Mouse (Mus musculus) liver, embryonic 13.5 days (tissue): ENCODE data around the gene Tas1r1. TPM values are rescaled to one million over a fixed set of nuclear protein-coding genes. Genes with fewer than 3 reads are reported as not detected.

Experiments
- ATAC-seq: fragments of 200-750 bp; cut with Nextera tagmentation; 2 replicates; pipeline ENCODE4 v1.8.0; 2017; ENCODE audit warnings: low read depth, mild to moderate bottlenecking, moderate number of reproducible peaks, moderate library complexity
- DNase-seq: peaks from one replicate; pipeline ENCODE4 v3.0.0; 2022
- H3K27ac ChIP-seq: fragments of 300-500 bp; sonication (generic); 2 replicates; pipeline ENCODE4 v1.5.1; 2015; ENCODE audit warnings: moderate library complexity, mild to moderate bottlenecking, inconsistent platforms
- H3K27me3 ChIP-seq: fragments of 300-500 bp; sonication (generic); 2 replicates; pipeline ENCODE4 v1.6.1; 2015; ENCODE audit warnings: mild to moderate bottlenecking, inconsistent platforms
- H3K36me3 ChIP-seq: fragments of 300-500 bp; sonication (generic); 2 replicates; pipeline ENCODE4 v1.6.1; 2015; ENCODE audit warnings: mild to moderate bottlenecking, inconsistent platforms
- H3K4me1 ChIP-seq: fragments of 300-500 bp; sonication (generic); replicated peaks from 2 replicates; pipeline ENCODE4 v1.6.1; 2015; ENCODE audit warnings: inconsistent platforms
- H3K4me2 ChIP-seq: fragments of 300-500 bp; sonication (generic); 2 replicates; pipeline ENCODE4 v1.6.1; 2015; ENCODE audit warnings: inconsistent platforms, mild to moderate bottlenecking, moderate library complexity
- H3K4me3 ChIP-seq: fragments of 300-500 bp; sonication (generic); replicated peaks from 2 replicates; pipeline ENCODE4 v1.5.1; 2015; ENCODE audit warnings: mild to moderate bottlenecking, inconsistent platforms
- H3K9ac ChIP-seq: fragments of 300-500 bp; sonication (generic); 2 replicates; pipeline ENCODE4 v1.6.1; 2015; ENCODE audit warnings: mild to moderate bottlenecking, inconsistent platforms
- H3K9me3 ChIP-seq: fragments of 300-500 bp; sonication (generic); replicated peaks from 2 replicates; pipeline ENCODE4 v1.6.1; 2016; ENCODE audit warnings: inconsistent platforms
- WGBS: fragments of 180-500 bp; shearing (Covaris S2); methylation state at CpG from one replicate; pipeline ENCODE4 v1.1.7; 2015; ENCODE audit not compliant: insufficient replicate concordance; 5-methylcytosine and 5-hydroxymethylcytosine counted together
- polyA plus RNA-seq: library from polyadenylated mRNA; unstranded; fragments of >200 nt; fragmentation: Nextera tagmentation; extraction: Ambion mirVana; gene quantifications from 2 replicates; pipeline ENCODE4 v1.2.1, GENCODE M21; 2015

Gene Tas1r1
- polyA plus RNA-seq, 1 experiment from 2014 or later: 0.07 TPM

DNA sequence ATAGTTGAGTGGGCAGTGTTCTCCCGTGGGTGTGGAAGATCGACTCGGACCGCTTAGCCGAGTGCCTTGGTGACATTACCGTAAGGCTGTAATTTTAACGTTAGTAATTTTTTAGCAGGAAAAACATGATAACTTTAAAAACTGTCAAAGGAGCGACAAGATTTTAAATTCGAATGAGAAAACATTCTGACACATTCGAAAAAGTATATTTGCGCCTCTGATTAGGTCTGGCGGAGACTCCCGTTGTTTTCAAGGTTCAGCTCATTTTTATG, 41.5 kb downstream of the Tas1r1 start:
- Histone ChIP-seq H3K27ac (peak overlapping the region; percentile 94), H3K4me1 (peaks cover 44% of the 10 kb centered on the region), H3K4me3 (peak overlapping the region; percentile 97), H3K9me3 (no peaks in the 10 kb centered on the region), H3K4me2 (peak overlapping the region; percentile 73), H3K36me3 (peaks cover 9% of the 10 kb centered on the region), H3K9ac (peak overlapping the region; percentile 92), H3K27me3 (peaks cover 34% of the 10 kb centered on the region)
- ATAC-seq (no peak), DNase-seq (no peak)
- WGBS: 2% methylated on average over 13 of the region's 13 CpGs

DNA sequence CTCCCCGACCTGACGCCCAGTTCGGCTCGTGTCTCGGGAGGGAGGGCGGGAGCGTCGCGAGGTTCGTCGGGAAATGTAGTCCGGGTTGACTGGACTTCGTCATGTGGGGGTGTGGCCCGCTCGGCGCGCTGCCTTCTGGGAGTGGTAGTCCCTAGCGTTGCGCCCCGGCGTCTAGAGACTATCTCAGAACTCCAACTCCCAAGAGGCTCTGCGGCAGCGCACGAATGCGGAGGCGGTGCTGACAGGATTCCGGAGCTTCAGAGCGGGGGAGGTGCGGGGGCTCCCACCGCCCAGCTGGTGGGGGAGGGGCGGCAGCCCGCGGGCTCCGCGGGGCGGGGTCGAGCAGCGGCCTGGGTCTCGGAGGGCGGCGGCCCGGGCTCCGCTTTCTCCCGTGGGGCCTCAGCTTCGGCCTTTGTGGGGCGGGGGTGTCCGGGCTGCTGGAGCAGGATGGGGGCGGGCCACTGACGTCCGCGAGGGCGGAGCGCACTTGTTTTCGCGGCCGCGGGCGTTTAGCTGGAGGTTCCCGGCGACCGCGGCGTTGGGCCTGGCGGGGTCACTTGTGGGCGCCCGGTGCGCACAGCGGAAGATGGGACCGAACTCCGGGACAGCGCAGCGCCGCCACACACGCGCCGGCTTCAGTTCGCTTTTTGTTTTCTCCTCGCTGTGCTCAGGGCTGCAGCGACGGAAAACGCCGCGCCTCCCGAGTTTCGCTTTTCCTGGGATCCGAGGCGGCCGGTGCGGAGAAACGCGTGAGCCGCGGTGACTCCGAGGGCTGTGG, 42.0 kb downstream of the Tas1r1 start, which contains the start of gene Phf13:
TSS of gene Phf13 (minus strand) at position 86 of the 778 bp plus-strand sequence.
- WGBS: under 1% methylated on average over 87 of the region's 94 CpGs
- peak; percentile 98 for DNase-seq
- peak; percentile 94 for ATAC-seq
- Histone ChIP-seq H3K4me3 (peak within 1 kb of the TSS; percentile 97), H3K9me3 (no peaks in the 10 kb centered on the region), H3K9ac (peak within 1 kb of the TSS; percentile 94), H3K4me2 (peak within 1 kb of the TSS; percentile 100), H3K36me3 (peaks cover 14% of the 10 kb centered on the region), H3K4me1 (peaks cover 44% of the 10 kb centered on the region), H3K27me3 (peaks cover 39% of the 10 kb centered on the region), H3K27ac (peak within 1 kb of the TSS; percentile 94)

DNA sequence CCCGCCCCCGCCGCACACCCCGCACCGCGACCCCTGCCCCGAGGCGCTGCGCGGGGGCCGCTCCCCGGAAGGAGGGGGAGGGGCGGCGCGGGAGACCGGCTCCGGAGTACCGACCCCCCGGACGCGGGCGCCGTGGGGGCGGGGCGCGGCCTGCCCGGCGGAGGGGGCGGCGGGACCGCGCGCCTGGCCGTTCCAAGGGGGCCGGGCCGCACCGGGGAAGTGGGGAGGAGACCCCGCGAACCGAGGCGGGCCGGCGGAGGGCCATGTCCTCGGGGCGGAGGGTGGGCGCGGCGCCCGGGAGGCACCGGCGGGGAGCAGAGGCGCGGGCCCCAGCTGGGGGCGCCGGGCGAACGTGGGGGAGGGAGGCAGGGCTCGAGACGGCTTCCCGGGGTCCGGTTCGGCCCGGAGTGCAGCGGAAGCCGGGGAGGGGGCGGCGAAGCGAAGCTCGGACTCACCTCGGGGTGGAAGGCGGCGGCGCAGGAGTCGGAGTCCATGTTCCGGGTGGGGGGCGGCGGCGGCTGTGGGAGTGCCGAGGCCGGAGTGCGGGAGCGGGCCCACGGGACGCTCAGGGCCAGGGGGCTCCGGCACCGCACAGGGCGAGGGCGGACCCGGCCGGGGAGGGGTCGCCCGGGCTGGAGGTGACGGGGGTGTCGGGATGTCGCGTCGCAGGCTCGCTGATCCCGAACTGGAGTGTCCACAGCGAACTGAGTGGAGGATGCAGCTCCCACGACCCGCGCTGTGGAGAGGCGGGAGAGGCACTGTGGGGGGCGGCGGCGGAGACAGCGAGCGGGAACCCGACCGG, 42.8 kb downstream of the Tas1r1 start:
- H3K9me3 ChIP-seq: no peaks in the 10 kb centered on the region
- ATAC-seq (no peak; the same call in 1 of the 2 replicates), DNase-seq (no peak)
- peaks cover 43% of the 10 kb centered on the region for H3K27me3 ChIP-seq
- H3K4me2 ChIP-seq: peak overlapping the region; percentile 100
- H3K36me3 ChIP-seq: peaks cover 22% of the 10 kb centered on the region
- peaks cover 44% of the 10 kb centered on the region for H3K4me1 ChIP-seq
- WGBS: under 1% methylated on average over 90 of the region's 111 CpGs
- H3K27ac ChIP-seq: peak overlapping the region; percentile 80
- H3K4me3 ChIP-seq: peak overlapping the region; percentile 97
- H3K9ac ChIP-seq: peak overlapping the region; percentile 94

DNA sequence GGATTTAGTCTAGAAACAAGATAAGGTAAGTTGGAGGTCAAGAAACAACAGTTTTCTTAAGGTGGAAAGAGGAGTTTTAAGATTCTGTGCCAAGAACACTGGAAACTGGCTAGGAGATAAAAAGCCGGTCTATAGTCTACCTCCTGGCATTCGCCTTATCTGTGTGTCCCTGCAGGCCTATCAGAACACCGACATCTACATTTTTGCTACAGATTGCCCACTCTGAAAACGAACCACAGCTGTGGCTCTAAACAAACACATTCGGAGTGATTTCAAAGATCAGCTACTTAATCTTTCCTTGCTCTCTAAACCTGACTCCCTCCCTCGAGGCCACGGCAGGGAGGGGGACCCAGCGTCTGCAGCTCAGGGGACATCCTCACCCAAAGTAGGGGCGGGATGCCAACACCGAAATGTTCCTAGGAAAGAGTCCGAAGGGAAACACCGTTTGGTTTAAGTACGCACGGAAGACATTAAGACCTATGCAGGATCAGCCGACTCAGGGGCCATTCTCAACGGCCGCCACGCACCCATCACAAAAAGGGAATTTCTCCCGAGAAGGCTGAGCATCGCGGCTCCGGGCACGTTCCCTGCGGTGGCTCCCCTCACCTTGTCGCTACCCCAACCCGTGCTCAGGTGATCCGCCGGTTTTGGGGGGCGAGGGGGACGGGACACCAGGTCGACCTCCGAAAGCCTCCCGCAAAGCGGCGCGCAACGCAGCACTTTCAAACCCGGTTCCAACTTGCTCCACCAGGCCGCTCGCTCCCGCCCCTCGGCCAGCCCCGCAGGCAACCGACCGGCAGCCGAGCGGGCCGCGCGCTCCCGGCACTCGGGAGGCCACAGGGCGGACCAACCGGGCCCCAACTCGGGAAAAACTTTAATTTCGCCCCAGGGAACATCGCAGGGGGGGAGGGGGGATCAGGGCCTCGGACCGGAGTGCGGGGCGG, 43.9 kb downstream of the Tas1r1 start:
- no peak for DNase-seq
- Histone ChIP-seq H3K9me3 (no peaks in the 10 kb centered on the region), H3K27me3 (peaks cover 43% of the 10 kb centered on the region), H3K4me3 (peak overlapping the region; percentile 97), H3K36me3 (peaks cover 27% of the 10 kb centered on the region), H3K9ac (peak overlapping the region; percentile 94), H3K4me1 (peaks cover 44% of the 10 kb centered on the region), H3K27ac (peak overlapping the region; percentile 80), H3K4me2 (peak overlapping the region; percentile 100)
- ATAC-seq: no peak
- 3% methylated on average over 59 of the region's 61 CpGs for WGBS

DNA sequence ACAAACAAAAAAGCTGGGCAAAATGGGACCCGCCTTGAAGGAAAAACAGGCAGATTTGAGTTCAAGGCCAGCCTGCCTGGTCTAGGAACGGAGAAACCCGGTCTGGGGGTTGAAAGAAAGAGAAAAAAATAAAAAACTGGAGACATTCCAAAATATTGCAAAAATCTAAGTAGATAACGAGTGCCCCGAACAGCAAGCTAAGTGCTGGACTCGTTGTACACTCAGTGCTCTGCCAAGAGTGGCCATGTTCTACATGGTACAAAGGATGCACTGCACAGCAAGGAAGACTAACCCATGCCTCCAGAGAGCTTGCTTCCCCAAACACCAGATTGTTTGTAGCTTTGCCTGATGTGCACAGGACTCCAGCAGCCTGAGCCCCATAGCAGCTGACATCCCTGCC, 45.3 kb downstream of the Tas1r1 start:
- no peak for DNase-seq
- peaks cover 27% of the 10 kb centered on the region for H3K36me3 ChIP-seq
- H3K4me1 ChIP-seq: peaks cover 49% of the 10 kb centered on the region
- H3K27me3 ChIP-seq: peaks cover 43% of the 10 kb centered on the region
- H3K9ac ChIP-seq: no peak overlapping the region
- 77% methylated on average over 6 of the region's 6 CpGs for WGBS
- H3K9me3 ChIP-seq: no peaks in the 10 kb centered on the region
- H3K4me3 ChIP-seq: no peak overlapping the region
- no peak for ATAC-seq
- H3K4me2 ChIP-seq: no peak overlapping the region
- H3K27ac ChIP-seq: no peak overlapping the region

DNA sequence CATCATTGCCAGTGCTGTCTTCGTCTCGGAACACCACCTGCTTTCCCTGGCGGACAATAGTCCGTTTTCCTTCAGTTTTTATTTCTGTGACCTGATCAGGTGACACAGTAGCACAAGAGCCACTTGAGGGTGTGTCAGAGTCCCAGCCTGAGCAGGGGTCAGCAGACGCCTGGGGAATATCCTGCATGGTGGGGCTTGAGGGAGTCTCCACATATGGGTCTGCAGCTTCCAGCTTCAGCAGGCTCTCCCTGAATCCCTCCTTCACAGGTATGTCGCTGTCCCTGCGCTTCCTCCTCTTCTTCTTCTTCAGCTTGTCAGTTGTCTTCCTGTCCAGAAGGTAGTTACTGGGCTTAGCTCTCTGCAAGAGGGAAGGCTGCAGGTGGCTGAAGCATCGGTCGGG, 46.3 kb downstream of the Tas1r1 start:
- Histone ChIP-seq H3K4me3 (no peak overlapping the region), H3K36me3 (peaks cover 27% of the 10 kb centered on the region), H3K27ac (no peak overlapping the region), H3K27me3 (peaks cover 43% of the 10 kb centered on the region), H3K9ac (no peak overlapping the region), H3K4me2 (no peak overlapping the region), H3K9me3 (no peaks in the 10 kb centered on the region), H3K4me1 (peaks cover 49% of the 10 kb centered on the region)
- no peak for ATAC-seq
- 89% methylated on average over 9 of the region's 9 CpGs for WGBS
- no peak for DNase-seq

DNA sequence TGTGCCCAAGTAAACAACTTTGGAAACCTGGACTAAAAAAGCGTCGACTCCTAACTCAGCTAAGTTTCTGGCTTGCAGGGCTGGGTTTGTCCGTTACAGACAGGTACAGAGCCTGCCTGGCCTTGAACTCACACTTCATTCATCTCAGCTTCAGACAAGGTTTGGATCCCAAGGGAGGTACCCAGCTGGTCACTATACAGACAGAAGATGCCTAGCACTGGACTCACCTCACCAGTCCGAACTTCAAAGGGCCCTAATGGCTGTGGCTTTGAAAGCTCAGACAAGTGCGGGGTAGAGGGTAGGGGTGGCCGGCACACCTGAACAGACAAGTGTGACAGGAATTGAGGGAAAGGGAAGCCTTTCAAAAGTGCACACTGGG, 49.3 kb downstream of the Tas1r1 start:
- Histone ChIP-seq H3K27me3 (peaks cover 31% of the 10 kb centered on the region), H3K36me3 (peaks cover 30% of the 10 kb centered on the region), H3K9me3 (no peaks in the 10 kb centered on the region), H3K4me2 (peak overlapping the region; percentile 98), H3K9ac (peak overlapping the region; percentile 85), H3K4me1 (peaks cover 44% of the 10 kb centered on the region), H3K27ac (no peak overlapping the region; the same call in 1 of the 2 replicates), H3K4me3 (peak overlapping the region; percentile 76)
- DNase-seq: no peak
- WGBS: 45% methylated on average over 6 of the region's 6 CpGs
- ATAC-seq: peak; percentile 4

DNA sequence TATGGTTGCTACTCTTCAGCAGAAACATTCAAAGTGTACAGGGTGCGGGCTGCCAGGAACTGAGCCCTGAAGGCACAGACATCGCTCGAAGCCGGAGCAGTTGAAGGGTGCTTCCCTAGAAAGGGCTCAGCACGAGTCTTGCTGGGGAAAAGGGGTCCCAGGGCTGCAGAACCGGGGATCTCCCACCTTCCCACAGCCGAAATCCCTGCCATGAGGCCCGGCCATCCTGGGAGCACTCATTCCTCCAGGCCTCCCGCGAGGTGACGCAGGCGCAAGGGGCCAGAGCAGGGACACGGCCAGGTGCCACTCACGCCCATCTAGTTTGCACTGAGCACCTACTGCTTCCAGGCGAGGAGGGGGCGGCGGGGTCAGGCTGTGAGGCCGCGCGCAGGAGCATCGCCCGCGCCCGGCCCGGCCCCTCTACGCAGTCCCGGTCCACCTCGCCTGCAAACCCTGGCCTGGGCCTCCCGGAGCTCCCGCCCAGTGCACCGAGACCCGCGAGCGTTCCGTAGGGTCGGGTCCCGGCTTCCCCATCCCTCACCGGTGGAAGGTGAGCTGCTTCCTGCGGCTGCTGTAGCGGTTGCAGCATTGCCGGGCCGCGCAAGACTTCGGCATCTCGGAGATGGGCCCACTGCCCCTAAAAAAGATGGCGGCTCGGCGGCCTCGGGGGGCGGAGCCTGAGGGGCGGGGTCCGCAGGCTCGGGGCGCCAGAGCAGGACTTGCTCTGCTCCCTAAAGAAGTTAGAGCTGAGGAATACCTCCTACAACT, 49.8 kb downstream of the Tas1r1 start, which contains the start of gene Thap3:
TSS of gene Thap3 (minus strand) at position 656 of the 768 bp plus-strand sequence.
- peaks cover 44% of the 10 kb centered on the region for H3K4me1 ChIP-seq
- peak; percentile 68 for DNase-seq
- peaks cover 30% of the 10 kb centered on the region for H3K36me3 ChIP-seq
- H3K27ac ChIP-seq: peak within 1 kb of the TSS; percentile 78
- H3K4me2 ChIP-seq: peak within 1 kb of the TSS; percentile 98
- peak within 1 kb of the TSS; percentile 85 for H3K9ac ChIP-seq
- H3K4me3 ChIP-seq: peak within 1 kb of the TSS; percentile 76
- H3K27me3 ChIP-seq: peaks cover 25% of the 10 kb centered on the region
- 1% methylated on average over 54 of the region's 54 CpGs for WGBS
- peak; percentile 78 for ATAC-seq
- no peaks in the 10 kb centered on the region for H3K9me3 ChIP-seq

DNA sequence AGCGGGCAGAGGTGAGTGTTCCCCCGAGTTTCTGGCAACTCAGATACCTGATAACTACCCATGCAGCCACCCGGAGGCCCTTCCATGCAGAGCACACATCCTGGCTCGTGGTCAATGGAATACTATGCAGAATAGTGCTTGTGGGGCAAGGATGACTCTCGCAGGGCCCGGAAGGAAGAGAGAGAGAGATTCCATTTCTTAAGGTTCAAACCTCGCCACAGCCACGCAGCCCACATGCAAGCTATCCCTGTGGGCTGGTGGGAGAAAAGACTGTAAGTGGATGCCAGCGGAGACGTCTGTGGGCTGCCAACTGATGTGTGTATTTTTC, 50.4 kb downstream of the Tas1r1 start:
- H3K27ac ChIP-seq: peak overlapping the region; percentile 78; the same call in 1 of the 2 replicates
- peaks cover 20% of the 10 kb centered on the region for H3K27me3 ChIP-seq
- peak overlapping the region; percentile 76 for H3K4me3 ChIP-seq
- DNase-seq: no peak
- ATAC-seq: no peak
- peak overlapping the region; percentile 85 for H3K9ac ChIP-seq
- H3K4me2 ChIP-seq: peak overlapping the region; percentile 98
- WGBS: 22% methylated on average over 10 of the region's 10 CpGs
- H3K4me1 ChIP-seq: peaks cover 45% of the 10 kb centered on the region
- peaks cover 31% of the 10 kb centered on the region for H3K36me3 ChIP-seq
- no peaks in the 10 kb centered on the region for H3K9me3 ChIP-seq

DNA sequence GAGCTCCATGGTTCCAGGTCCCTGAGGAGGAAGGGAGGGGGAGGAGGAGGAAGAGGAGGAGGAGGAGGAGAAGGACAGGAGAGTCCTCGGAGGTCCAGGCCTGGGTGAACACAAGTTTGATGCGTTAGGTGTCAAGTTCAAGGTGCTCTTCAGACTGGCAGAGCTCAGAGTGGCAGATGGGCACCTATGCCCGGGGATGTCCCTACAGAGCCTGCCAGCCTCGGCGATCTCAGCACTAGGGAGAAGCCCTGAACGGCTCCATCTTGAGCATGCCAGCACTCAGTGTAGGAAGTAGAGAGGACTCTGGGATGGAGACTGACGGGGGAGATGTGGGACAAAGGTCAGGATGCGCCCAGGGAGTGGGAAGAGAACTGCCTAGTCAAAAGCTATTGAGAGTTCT, 51.7 kb downstream of the Tas1r1 start:
- WGBS: 67% methylated on average over 8 of the region's 8 CpGs
- H3K4me3 ChIP-seq: no peak overlapping the region
- H3K9me3 ChIP-seq: no peaks in the 10 kb centered on the region
- peaks cover 52% of the 10 kb centered on the region for H3K4me1 ChIP-seq
- DNase-seq: no peak
- H3K27ac ChIP-seq: no peak overlapping the region
- H3K36me3 ChIP-seq: peaks cover 33% of the 10 kb centered on the region
- H3K27me3 ChIP-seq: 0 out of 2 replicates have a peak, but pooled peaks cover 8% of the 10 kb centered on the region
- H3K4me2 ChIP-seq: no peak overlapping the region
- no peak overlapping the region for H3K9ac ChIP-seq
- ATAC-seq: no peak
